Mouse (Mus musculus) ES-E14 (cell line): ENCODE results near the gene Vtn.

Experiments
- MAFK ChIP-seq: IDR thresholded peaks from 2 replicates; pipeline ENCODE4 v1.6.1; 2014; ENCODE audit warnings: mild to moderate bottlenecking, low read depth, low read length, inconsistent platforms; ENCODE audit not compliant: insufficient read depth
- ZC3H11A ChIP-seq: IDR thresholded peaks from 2 replicates; pipeline ENCODE4 v1.6.1; 2012; ENCODE audit warnings: low read depth, mild to moderate bottlenecking, inconsistent platforms, low read length, borderline replicate concordance

DNA sequence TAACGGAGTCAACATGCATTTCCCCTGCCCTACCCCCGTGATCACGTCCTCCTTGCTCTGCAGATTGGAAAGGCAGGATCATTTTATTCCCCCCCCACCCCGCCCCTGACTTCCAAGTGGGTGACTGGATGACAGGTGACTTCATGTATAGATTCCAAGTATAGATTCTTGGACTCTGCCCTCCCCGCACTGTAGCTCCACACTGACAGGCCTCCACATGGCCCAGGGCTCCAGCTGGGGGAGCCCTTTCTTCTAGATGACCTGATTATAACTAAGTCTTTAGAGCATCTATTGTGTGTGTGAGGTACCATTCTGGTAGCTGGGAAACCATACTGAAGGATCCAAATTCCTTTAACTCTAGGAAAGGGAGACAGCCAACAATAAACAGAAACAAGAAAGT is 36.2 kb upstream of the Vtn start:
- TF ChIP-seq ZC3H11A (no peak), MAFK (no peak)
